Mouse (Mus musculus): Measurements from ENCODE around the gene E130116L18Rik.
"Not testable (repeated sequence)": the region's sequence is repeated elsewhere in the genome, so short reads cannot be mapped to it uniquely, and the experiment has no call there.

E130116L18Rik gene

GRCm38 (mm10) chr5:25181004-25181531 is 41.9 kb downstream of the E130116L18Rik start, which contains the start of gene Galntl5:
Galntl5 (plus strand) TSS chr5:25181460.
- peak; percentile 1 for DNase-seq

DNA sequence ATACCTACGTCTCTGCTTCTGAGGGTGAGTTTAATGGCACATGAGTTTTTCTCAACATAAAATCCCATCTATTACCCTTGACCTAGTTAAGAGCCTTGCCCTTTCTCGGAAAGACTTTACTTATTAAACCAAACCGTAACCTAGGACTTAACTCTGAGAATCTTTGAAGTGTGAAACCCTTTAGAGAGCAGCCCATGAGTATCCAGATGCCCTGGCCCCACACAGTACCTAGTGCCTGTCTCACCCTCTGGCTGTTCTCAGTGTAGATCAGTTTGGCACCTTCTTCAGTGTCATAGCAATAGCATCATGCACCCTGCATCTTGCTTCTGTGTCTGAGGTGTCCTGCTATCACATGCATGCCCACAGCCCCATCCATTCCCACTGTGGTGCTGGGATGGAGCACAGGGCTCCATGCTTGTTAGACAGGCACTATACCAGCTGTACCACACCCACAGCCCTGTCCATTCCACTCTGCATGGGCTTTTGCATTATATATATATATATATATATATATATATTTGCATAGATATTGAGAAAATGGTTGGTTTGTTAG is 42.9 kb downstream of the E130116L18Rik start:
- DNase-seq, result no peak

DNA sequence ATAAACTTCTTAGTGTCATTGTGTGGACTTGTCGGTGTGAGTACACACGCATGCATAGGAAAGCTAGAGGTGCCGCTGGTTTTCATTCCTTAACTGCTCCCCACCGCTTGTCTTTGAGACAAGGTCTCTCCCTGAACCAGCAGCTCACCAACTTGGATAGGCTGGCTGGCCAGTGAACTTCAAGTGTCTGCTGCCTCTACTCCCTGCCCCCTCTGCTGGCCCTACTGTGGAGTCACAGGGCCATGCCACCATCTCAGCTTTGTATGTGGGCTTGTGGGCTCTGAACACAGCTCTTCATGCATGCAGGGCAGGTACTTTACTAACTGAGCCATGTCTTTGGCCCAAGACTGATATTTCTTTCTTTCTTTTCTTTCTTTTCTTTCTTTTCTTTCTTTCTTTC is 43.7 kb downstream of the E130116L18Rik start:
- no peak for DNase-seq

GRCm38 (mm10) chr5:25178543-25178942 is 44.4 kb downstream of the E130116L18Rik start:
- DNase-seq, result not testable (repeated sequence)

DNA sequence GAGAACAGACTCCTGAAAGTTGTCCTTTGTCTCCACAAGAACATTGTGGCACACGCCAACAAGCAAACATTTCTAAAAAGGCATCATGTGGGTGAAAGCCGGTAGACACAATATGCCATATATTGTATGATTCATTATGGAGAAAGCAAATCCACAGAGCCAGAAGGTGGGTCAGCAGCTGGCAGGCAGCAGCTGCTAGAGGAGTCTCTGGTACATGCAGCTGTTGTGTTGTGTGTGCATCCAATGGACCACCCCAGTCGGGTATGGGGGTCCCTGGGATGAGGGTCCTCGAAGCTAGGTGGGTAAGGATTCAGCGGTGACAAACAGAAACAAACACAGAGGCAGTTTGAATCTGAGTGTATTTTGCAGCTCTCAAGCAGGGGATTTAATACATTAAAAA is 45.0 kb downstream of the E130116L18Rik start:
- DNase-seq, result not testable (repeated sequence)
